Mouse (Mus musculus): ENCODE results near the gene Thrb. TPM values are rescaled to one million over a fixed set of nuclear protein-coding genes. Genes with fewer than 3 reads are reported as not detected.

The Thrb gene
- polyA plus RNA-seq, 2 experiments = 0.86 to 2.5 TPM

DNA sequence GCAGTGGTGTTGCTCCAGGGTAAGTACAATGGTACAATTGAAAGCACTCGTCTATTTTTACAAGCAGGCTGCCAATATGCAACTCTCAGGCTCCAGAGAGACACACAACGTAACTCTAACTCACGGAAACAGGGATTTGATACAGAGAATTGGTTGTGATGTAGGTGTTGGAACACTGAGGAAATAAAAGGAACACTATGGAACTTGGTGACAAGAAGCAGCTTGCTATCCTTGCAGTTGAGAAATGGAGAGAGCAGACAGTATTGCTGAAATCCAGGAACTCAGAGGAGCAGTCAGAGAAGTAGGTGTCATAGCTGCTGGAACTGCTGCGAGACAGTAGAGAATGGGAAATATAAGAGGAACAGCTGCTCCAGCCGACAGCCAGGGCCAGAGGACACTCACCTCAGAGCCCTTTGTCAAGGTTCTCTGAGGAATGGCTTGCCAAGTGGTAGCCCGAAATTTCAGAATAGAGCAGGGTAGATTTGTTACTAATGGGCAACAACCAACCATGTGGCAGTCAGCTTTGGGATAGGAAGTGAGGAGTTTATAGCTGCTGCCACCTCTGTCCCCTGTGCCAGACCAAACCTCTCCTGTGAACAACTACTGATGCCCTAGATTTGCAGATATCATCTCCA is 252.6 kb downstream of the Thrb start:
- Histone ChIP-seq H3K4me2 (ENCODE audit: low read depth) (no peak overlapping the region), H3K9ac (replicated peaks) (no peak overlapping the region), H3K27me3 (ENCODE audit: control insufficient read depth, insufficient read depth, low read length) (no peaks in the 10 kb centered on the region), H3K9me3 (ENCODE audit: control insufficient read depth, low read length) (no peaks in the 10 kb centered on the region), H3K4me1 (replicated peaks; ENCODE audit: control insufficient read depth in 2 of 2, insufficient read depth in 2 of 2, low read length in 1 of 2) (peaks cover 0 to 2% of the 10 kb centered on the region in 2 experiments; a peak in 1 of 4 replicates), H3K4me3 (ENCODE audit: insufficient read depth in 1 of 2, low read depth in 2 of 2, low read length in 2 of 2) (no peak overlapping the region), H3K36me3 (replicated peaks; ENCODE audit: control insufficient read depth, insufficient read depth, low read depth) (no peaks in the 10 kb centered on the region), H3K27ac (no peak overlapping the region)
- WGBS (ENCODE audit: insufficient replicate concordance) = 55% methylated on average over 6 of the region's 6 CpGs
- TF ChIP-seq EP300 (IDR thresholded peaks at IDR 0.05; ENCODE audit: low read depth) (no peak), CTCF (IDR thresholded peaks at IDR 0.05; ENCODE audit: low read depth) (no peak)
- DNase-seq (ENCODE audit: low read depth in 3 of 3, low spot score in 3 of 3) (no peak), ATAC-seq (ENCODE audit: insufficient read depth) (no peak)

DNA sequence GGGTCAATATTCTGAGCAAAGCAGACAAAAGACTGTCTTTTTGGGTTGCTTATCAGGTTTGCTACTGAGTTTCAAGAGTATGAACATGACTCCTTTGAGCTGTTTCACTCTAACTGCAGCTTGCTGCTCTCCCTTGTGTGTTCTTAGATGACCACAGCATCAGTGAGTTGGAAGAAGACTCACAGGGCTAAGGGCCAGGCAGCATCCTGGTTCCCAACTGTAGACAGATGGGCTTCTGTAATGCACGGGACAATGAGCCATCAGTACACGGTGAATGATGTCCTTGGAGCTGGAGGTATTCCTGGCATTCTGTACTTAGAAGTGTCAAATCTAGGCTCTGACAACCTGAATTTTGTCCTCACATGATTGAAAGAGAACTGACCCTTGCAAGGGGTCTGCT is 255.5 kb downstream of the Thrb start:
- TF ChIP-seq CTCF (IDR thresholded peaks at IDR 0.05; ENCODE audit: low read depth) (no peak), EP300 (IDR thresholded peaks at IDR 0.05; ENCODE audit: low read depth) (no peak)
- Histone ChIP-seq H3K27ac (no peak overlapping the region), H3K4me1 (replicated peaks; ENCODE audit: control insufficient read depth in 2 of 2, insufficient read depth in 2 of 2, low read length in 1 of 2) (peaks cover 0 to 3% of the 10 kb centered on the region in 2 experiments; a peak in 1 of 4 replicates), H3K27me3 (ENCODE audit: control insufficient read depth, insufficient read depth, low read length) (no peaks in the 10 kb centered on the region), H3K4me3 (ENCODE audit: insufficient read depth in 1 of 2, low read depth in 2 of 2, low read length in 2 of 2) (no peak overlapping the region), H3K36me3 (replicated peaks; ENCODE audit: control insufficient read depth, insufficient read depth, low read depth) (no peaks in the 10 kb centered on the region), H3K4me2 (ENCODE audit: low read depth) (no peak overlapping the region), H3K9ac (replicated peaks) (no peak overlapping the region), H3K9me3 (ENCODE audit: control insufficient read depth, low read length) (no peaks in the 10 kb centered on the region)
- ATAC-seq (ENCODE audit: insufficient read depth) (no peak), DNase-seq (ENCODE audit: low read depth in 3 of 3, low spot score in 3 of 3) (no peak)
- WGBS (ENCODE audit: insufficient replicate concordance) = 57% methylated on average over 2 of the region's 2 CpGs

DNA sequence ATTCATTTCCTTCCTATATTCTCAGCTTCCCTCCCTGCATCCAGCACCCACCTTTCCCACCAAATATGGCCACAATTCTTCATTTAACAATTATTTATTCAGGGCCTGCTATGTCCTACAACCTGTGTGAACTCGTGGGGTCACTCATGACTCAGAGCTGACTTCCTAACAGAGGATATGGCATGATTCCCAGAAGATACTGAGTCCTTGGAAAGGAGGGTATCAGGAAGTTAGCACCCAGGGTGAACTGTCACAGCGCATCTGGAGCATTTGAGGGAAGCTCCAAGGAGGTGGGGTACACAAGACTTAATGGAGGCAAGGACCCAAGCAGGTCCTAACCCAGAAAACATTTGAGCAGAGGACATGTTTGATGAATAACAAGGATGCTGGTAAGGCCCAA is 256.6 kb downstream of the Thrb start:
- WGBS (ENCODE audit: insufficient replicate concordance) = 37% methylated on average over 2 of the region's 2 CpGs
- ATAC-seq (ENCODE audit: insufficient read depth) (no peak), DNase-seq (ENCODE audit: low read depth in 3 of 3, low spot score in 3 of 3) (no peak)
- peaks cover 0 to 3% of the 10 kb centered on the region in 2 experiments; a peak in 1 of 4 replicates for H3K4me1 ChIP-seq (replicated peaks; ENCODE audit: control insufficient read depth in 2 of 2, insufficient read depth in 2 of 2, low read length in 1 of 2)
- no peak for TF ChIP-seq CTCF (IDR thresholded peaks at IDR 0.05; ENCODE audit: low read depth)
- TF ChIP-seq EP300 (IDR thresholded peaks at IDR 0.05; ENCODE audit: low read depth) = no peak
- H3K9ac ChIP-seq (replicated peaks) = no peak overlapping the region
- no peaks in the 10 kb centered on the region for H3K9me3 ChIP-seq (ENCODE audit: control insufficient read depth, low read length)
- H3K27ac ChIP-seq = no peak overlapping the region
- no peaks in the 10 kb centered on the region for H3K27me3 ChIP-seq (ENCODE audit: control insufficient read depth, insufficient read depth, low read length)
- H3K4me3 ChIP-seq (ENCODE audit: insufficient read depth in 1 of 2, low read depth in 2 of 2, low read length in 2 of 2) = no peak overlapping the region
- H3K4me2 ChIP-seq (ENCODE audit: low read depth) = no peak overlapping the region
- no peaks in the 10 kb centered on the region for H3K36me3 ChIP-seq (replicated peaks; ENCODE audit: control insufficient read depth, insufficient read depth, low read depth)

DNA sequence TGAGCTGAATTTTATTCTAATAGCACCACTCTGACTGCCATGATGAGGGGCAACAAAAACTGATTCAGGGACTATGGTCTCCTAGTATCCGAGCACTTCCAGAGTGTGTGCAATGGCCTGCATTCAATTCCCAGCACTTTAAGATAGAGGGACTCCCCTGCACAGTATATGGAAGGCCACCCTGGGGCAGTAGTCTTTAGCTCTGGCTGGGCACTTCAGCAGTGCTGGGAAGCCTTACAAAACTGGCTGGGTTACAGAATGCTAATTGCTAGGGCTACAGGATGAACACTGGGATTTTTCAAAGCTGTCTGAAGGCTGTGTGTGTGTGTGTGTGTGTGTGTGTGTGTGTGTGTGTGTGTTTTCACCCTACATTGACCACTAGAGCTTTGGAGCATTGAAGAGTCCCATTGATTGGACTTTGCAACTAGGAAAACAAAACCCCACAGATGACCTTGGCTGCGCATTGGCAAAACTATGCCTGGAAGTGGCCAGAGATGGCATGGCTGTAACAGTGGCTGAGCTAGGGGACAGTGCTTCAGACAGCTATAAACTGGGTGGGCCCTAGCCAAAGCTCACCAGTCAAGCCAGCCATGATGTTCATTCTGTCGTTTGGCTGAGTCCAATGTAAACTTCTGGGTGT is 257.2 kb downstream of the Thrb start:
- peaks cover 0 to 3% of the 10 kb centered on the region in 2 experiments; a peak in 1 of 4 replicates for H3K4me1 ChIP-seq (replicated peaks; ENCODE audit: control insufficient read depth in 2 of 2, insufficient read depth in 2 of 2, low read length in 1 of 2)
- no peak overlapping the region for H3K27ac ChIP-seq
- H3K9ac ChIP-seq (replicated peaks) = no peak overlapping the region
- no peaks in the 10 kb centered on the region for H3K36me3 ChIP-seq (replicated peaks; ENCODE audit: control insufficient read depth, insufficient read depth, low read depth)
- ATAC-seq (ENCODE audit: insufficient read depth) (no peak), DNase-seq (ENCODE audit: low read depth in 3 of 3, low spot score in 3 of 3) (no peak)
- no peaks in the 10 kb centered on the region for H3K27me3 ChIP-seq (ENCODE audit: control insufficient read depth, insufficient read depth, low read length)
- H3K4me3 ChIP-seq (ENCODE audit: insufficient read depth in 1 of 2, low read depth in 2 of 2, low read length in 2 of 2) = no peak overlapping the region
- WGBS (ENCODE audit: insufficient replicate concordance) = 57% methylated on average over 3 of the region's 3 CpGs
- H3K9me3 ChIP-seq (ENCODE audit: control insufficient read depth, low read length) = no peaks in the 10 kb centered on the region
- TF ChIP-seq CTCF (IDR thresholded peaks at IDR 0.05; ENCODE audit: low read depth) = no peak
- no peak overlapping the region for H3K4me2 ChIP-seq (ENCODE audit: low read depth)

DNA sequence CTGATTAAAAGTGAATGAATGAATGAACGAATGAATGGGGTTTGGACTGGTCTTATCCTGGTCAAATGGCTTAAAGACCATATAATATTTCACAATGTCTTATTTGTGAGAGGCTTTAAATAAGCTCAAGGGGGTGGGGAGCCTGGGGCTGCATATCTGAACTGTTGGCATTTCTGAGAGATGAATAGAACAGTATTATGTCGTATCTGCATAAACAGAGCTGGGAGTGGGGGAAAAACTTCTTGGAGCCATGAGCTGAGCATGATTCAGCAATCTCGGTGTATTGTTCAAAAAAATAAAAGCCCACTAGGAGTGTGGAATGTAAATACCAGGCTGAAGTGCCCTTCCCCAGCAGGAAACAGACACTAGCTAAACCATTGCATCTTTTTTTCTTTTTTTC is 257.8 kb downstream of the Thrb start:
- 32% methylated on average over 3 of the region's 3 CpGs for WGBS (ENCODE audit: insufficient replicate concordance)
- no peak for TF ChIP-seq CTCF (IDR thresholded peaks at IDR 0.05; ENCODE audit: low read depth)
- no peak for TF ChIP-seq EP300 (IDR thresholded peaks at IDR 0.05; ENCODE audit: low read depth)
- ATAC-seq (ENCODE audit: insufficient read depth) = no peak

More for the DNA sequence above, 257.8 kb downstream of the Thrb start:
- no peaks in the 10 kb centered on the region for H3K27me3 ChIP-seq (ENCODE audit: control insufficient read depth, insufficient read depth, low read length)
- H3K4me1 ChIP-seq (replicated peaks; ENCODE audit: control insufficient read depth in 2 of 2, insufficient read depth in 2 of 2, low read length in 1 of 2) = peaks cover 0 to 3% of the 10 kb centered on the region in 2 experiments; a peak in 1 of 4 replicates
- DNase-seq (ENCODE audit: low read depth in 3 of 3, low spot score in 3 of 3) = no peak
- no peaks in the 10 kb centered on the region for H3K9me3 ChIP-seq (ENCODE audit: control insufficient read depth, low read length)
- H3K4me3 ChIP-seq (ENCODE audit: insufficient read depth in 1 of 2, low read depth in 2 of 2, low read length in 2 of 2) = no peak overlapping the region
- H3K27ac ChIP-seq = no peak overlapping the region
- H3K9ac ChIP-seq (replicated peaks) = no peak overlapping the region
- no peaks in the 10 kb centered on the region for H3K36me3 ChIP-seq (replicated peaks; ENCODE audit: control insufficient read depth, insufficient read depth, low read depth)
- H3K4me2 ChIP-seq (ENCODE audit: low read depth) = no peak overlapping the region

Measured in liver, embryonic 14.5 days (tissue).